Mouse (Mus musculus) large intestine, adult 2 months (tissue): Measurements from ENCODE around the gene Naip5. TPM values are rescaled to one million over a fixed set of nuclear protein-coding genes. Genes with fewer than 3 reads are reported as not detected.
"Not testable (repeated sequence)": the region's sequence is repeated elsewhere in the genome, so short reads cannot be mapped to it uniquely, and the experiment has no call there.

Experiments
- DNase-seq: peaks from one replicate; pipeline ENCODE4 v3.0.0-alpha.2; 2012; ENCODE audit warnings: low read depth, low spot score
- WGBS: fragments of 180-500 bp; shearing (Covaris S2); methylation state at CpG from one replicate; pipeline ENCODE4 v1.1.7; 2018; 5-methylcytosine and 5-hydroxymethylcytosine counted together
- polyA plus RNA-seq: library from polyadenylated mRNA; depleted of rRNA; stranded (reverse); fragments of >200 nt; gene quantifications from 2 replicates; pipeline ENCODE4 v1.2.3, GENCODE M21; 2012; rRNA removed

Gene Naip5
- polyA plus RNA-seq: 38.8 and 59.2 TPM in 2 replicates

DNA sequence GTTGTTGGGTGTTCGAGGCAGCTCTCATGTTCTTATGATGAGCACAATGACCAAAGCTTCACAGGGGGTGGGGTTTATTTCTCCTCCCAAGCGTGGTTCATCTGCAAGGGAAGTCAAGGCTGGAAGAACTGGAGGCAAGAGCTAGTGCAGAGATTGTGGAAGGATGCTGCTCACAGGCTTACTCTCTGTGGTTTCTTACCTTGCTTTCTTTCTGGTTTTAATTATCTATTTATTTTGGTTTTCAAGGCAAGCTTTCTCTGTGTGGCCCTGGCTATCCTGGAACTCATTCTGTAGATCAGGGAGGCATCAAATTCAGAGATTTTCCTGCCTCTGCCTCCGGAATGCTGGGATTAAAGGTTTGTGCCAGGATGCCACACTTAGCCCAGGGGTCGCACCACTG lies at the start of gene Naip5:
Gene Naip5 (minus strand): TSS at position 101 of the 400 bp plus-strand sequence.
- 76% methylated on average over 4 of the region's 4 CpGs for WGBS
- DNase-seq: not testable (repeated sequence)

DNA sequence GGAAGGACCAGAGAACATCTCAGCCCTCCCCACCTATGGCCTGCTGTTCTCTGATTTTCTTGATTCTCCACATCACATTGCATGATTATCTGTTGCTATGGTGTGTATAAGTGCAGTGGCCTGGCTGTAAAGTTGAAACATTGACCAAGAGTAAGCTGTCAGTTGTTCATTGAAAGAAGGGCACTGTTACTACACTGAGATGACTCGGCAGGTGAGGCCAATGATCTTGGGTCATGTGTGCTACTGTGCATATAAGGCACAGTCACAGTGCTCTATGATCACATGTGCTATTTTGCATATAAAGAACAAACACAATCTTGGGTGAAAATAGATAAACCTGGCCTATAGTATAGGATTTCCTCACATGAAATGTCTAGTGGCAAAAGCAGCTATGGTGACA lies 38.5 kb upstream of the Naip5 start:
- 37% methylated on average over 1 of the region's 1 CpGs for WGBS
- no peak for DNase-seq

DNA sequence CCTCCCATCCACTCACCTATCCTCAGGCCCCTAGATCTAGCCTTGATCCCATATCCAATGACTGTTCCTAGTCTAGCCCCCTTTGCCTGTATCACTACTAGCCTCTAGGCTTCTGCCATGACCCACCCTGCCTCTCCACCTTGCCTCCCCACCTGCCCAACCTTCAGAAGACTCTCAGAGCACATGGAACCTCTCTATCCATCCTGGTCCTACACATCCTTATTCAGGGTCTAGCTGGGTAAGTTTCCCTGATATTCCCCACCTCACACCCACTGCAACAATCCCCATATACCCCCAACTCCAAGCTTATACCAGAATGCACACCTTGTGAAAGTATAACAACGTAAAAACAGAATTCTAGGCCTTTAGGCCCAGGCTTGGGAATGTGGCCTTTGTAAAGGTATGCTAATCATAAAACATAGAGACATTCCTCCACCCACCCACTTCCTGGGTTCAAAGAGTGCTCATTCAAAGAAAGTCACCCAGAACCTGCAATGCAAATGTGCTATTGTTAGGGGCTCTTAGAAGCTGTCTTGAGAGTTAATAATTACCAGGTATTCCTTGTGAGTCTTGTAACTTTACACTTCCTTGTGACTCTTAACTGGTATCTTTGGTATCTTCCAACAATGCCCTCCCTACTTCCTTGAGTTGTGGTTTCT lies 25.5 kb upstream of the Naip5 start:
- not testable (repeated sequence) for DNase-seq
- no CpG with 5 or more reads among the region's 1 CpGs for WGBS

DNA sequence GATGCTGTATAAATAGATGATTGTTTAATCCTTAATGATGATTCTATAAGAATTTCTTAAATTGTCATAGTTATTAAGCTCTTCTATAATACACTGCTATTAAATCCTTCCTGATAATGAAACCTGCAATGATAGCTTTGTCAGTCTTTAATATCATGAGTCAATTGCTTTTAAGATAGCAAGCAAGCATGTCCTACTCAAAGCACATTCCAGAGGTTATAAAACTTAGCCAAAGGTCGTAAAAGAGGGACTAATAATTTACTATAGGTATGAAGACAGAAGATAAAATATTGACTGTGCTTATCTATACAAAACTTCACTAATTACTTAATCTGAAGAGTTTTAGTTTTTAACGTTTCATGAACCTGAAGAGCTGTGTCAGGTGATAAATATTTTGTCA lies 10.9 kb upstream of the Naip5 start:
- not testable (repeated sequence) for DNase-seq
- 17% methylated on average over 2 of the region's 2 CpGs for WGBS

DNA sequence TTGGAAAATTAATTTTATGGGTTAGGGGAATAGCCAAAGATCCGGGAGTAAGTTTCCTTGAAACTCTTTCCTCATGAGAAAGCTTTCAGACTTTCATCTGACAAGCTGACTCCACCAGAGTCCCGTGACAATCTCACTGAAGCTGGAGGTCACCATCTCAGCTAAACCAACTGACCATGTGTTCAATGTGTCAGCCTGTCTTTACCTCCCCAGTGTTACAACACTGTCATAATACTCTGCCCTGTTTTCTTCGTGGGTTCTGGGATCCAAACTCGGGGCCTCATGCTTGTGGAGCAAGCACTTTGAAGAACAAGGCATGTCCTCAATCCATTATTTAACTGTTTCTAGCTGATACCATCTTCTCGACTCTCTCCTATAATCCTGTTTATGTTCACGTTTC lies 9.8 kb upstream of the Naip5 start:
- WGBS: 52% methylated on average over 6 of the region's 6 CpGs
- not testable (repeated sequence) for DNase-seq

DNA sequence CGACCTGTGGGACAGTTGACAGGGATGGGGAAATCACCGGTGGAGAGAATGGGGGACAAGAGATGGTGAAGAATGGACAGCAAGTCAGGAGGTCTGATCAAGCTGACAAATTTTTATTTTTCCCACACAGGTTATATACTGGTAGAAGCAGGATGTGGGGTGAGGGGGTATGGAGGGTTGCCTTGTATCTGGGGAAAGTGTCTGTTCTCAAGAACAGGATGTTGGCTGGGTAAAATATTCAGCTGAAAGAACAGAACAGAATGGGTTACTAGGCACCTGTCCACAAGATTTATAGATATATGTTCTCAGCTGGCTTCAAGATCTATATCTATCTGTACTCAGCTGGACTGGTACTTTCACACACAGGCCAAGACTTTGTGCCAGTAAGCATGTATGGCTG lies 5.8 kb upstream of the Naip5 start:
- 79% methylated on average over 2 of the region's 2 CpGs for WGBS
- not testable (repeated sequence) for DNase-seq

DNA sequence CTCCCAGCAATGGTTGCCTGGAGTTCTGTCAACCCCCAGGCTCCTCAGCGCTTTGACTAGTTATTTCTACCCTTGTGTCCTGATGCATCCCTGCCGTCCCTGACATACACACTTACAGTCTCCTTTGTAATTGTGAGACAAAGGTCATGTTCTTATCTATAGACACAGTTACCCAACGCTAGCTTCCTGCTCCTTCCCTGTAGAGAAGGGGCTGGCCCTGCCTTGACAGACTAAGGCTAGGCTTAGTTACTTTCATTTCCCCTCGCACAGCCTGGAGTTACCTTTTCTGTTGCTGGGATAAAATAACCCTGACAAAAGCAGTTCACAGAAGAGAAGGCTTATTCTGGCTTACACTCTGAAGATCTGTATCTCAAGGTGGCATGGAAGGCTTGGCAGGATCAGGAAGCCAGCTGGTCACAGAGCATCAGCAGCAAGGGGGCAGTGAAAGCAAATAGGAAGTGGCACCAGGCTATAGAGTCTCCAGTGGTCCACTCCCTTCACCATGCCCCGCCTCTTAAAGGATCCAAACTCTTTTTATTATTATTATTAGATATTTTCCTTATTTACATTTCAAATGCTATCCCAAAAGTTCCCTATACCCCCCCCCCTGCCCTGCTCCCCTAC lies 885 bp upstream of the Naip5 start:
- peak; percentile 38 for DNase-seq
- 18% methylated on average over 5 of the region's 5 CpGs for WGBS

DNA sequence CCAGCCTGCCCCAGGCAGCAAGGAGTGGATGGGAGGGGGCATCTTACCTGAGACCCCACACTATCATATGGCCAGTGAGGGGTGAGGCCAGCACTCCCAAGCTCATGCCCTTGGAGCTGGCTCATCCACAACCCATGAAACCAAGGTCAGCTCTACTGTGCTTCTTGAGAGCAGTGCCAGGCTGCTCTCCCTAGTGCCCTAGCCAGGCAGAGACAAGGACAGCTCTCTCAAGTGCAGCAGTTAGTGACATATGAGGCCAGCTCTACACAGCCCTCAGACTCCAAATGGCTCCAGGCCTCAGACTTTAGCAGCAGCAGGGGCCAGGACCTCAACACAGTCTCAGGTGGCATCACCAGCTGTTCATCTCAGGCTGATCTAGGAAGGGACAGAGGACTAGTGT lies 2.4 kb downstream of the Naip5 start:
- no peak for DNase-seq

DNA sequence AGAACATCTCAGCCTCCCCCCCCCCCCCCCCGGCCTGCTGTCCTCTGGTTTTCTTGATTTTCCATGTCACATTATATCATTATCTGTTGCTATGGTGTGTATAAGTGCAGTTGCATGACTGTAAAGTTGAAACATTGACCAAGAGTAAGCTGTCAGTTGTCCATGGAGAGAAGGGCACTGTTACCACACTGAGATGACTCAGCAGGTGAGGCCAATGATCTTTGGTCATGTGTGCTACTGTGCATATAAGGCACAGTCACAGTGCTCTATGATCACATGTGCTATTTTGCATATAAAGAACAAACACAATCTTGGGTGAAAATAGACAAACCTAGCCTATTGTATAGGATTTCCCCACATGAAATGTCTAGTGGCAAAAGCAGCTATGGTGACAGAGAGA lies 32.4 kb downstream of the Naip5 start:
- not testable (repeated sequence) for DNase-seq
- 65% methylated on average over 1 of the region's 1 CpGs for WGBS

DNA sequence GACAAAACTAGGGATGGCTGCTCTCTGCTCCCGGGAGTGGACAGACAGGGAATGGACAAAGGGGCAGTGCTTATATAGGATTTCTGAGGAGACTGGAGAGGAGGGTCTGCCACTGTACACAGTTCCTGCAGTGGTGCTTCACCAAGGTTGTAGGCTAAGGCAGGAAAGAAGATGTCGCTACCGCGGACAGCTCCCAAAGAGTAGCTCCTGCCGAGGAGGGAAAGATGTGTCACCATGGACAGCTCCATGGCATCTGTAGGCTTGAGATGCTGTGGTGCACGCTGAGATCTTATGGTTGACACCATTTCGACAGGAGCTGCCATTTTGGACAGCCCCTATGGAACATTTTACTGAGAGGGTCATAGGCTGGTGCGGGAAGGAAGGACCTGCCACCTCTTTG lies 35.6 kb downstream of the Naip5 start:
- 21% methylated on average over 8 of the region's 8 CpGs for WGBS
- DNase-seq: no peak

DNA sequence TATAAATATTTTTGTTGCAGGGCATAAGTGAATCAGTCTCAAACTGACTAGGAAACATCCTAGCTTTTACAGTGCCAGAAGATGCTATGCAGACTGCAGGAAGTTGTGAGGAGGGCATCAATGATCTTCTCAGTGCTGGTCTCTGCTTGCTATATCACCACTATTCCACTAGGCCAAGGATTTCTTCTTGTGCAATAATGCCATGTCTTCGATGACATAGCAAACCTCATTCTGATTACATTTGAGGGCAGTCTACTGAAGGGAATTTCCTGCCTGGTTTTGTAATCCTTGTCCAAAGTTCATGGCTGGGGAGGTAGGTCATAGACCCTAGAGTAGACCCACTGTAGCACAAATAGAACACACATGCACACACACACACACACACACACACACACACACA lies 42.8 kb downstream of the Naip5 start:
- no peak for DNase-seq
- 38% methylated on average over 1 of the region's 1 CpGs for WGBS

DNA sequence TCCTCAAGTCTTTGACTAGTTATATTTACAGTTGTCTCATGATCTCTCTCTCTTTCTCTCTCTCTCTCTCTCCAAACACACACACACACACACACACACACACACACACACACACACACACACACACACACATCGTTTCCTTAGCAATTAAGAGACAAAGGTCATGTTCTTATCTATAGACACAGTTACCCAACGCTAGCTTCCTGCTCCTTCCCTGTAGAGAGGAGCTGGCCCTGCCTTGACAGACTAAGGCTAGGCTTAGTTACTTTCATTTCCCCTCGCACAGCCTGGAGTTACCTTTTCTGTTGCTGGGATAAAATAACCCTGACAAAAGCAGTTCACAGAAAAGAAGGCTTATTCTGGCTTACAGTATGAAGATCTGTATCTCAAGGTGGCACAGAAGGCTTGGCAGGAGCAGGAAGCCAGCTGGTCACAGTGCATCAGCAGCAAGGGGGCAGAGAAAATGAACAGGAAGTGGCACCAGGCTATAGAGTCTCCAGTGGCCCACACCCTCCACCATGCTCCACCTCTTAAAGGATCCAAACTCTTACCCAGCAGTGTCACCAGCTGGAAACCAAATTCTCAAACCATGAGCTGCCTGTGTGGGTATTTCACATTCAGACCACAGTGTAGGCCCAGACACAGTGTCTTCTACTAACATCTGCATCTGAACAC lies 44.3 kb downstream of the Naip5 start, which contains the start of gene Naip2:
Gene Naip2 (minus strand): TSS at position 434 of the 675 bp plus-strand sequence.
- 2% methylated on average over 3 of the region's 3 CpGs for WGBS
- DNase-seq: peak; percentile 62

DNA sequence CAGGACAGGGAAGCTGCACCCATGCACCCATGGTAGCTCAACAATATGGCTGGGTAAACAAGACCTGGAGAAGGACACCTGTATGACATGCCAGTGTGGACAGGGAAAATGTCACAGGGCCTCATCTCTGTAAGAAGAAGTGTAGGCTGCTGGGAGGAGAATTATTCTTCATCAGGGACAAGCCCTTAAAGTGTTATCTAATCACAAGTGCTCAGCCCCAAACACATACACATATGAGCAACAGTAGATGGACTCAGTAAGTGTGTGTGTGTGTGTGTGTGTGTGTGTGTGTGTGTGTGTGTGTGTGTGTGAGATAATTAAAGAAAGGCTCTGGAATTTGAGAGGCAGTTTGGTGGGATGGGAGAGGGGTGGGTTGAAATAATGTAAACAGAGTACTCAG lies 45.3 kb downstream of the Naip5 start:
- no peak for DNase-seq

DNA sequence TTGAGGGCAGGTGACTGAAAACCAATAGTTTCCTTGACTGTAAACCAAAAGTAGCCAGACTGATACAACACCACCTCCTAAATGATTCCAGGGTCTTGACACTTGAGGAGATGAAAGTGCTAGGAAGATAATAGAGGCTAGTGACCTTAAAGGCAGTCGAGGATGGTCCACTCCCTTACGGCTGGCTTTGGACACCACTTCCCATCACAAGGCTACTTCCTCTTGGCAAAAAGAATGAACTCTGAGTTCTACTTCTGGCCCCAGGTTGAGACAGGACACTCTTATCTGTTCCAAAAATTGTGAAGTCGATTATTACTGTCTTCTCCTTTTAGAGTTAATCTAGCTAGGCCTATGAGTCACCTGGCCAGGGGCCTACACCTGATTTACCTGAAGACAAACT lies 50.7 kb downstream of the Naip5 start:
- WGBS: 72% methylated on average over 3 of the region's 3 CpGs
- DNase-seq: no peak

DNA sequence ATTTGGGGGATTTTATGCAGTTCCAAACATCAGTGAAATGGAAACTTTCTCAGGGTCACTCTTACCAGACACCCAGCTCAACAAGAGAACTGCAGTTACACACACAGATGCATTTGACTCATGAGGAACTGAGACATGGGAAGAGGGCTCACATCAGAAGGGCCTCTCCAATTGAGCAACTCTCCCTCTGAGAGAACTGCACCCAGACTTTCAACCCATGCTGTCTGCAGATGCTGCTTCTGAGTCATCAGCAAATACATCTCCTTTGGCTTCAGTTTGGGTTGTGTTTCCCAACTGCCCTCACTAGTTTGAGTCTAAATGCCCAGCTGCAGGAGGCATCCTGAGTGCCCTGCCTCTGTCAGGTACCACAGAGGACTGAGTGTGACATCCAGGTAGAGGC lies 63.0 kb downstream of the Naip5 start:
- not testable (repeated sequence) for DNase-seq

DNA sequence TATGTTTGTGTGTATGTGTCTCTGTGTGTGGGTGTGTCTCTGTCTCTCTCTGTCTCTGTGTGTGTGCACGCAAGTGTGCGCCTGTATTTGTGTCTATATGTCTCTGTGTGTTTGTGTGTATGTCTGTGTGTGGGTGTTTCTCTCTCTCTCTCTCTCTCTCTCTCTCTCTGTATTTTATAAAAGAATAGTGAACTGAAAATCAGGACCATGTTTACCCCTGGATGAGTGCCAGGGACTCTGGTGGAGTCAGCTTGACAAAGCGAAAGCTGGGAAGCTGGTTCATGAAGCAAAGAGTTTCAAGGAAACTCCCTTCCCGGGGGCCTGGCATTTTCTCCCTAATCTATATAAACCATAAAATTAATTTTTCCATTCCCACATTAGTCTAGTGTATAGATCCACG lies 71.8 kb downstream of the Naip5 start:
- WGBS: 26% methylated on average over 4 of the region's 5 CpGs
- peak; percentile 13 for DNase-seq

DNA sequence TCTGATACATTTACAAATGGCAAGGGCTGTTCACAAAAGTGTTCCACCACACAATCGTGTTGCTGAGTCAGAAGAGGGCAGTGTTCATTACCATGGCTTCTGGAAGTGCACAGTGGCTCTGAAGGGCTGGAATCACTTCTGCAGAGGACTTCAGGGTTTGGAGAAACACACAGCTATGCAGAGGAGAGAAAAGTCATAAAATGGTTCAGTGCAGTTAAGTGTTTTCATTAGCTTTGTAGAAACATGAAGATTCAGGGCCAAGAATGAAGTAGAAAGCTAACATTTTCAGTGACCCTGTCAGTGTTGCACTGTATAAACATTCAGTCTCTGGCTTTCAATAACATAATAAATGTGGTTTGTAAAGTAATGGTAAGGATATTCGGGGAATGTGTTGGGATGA lies 79.7 kb downstream of the Naip5 start:
- WGBS: 62% methylated on average over 2 of the region's 2 CpGs
- not testable (repeated sequence) for DNase-seq

DNA sequence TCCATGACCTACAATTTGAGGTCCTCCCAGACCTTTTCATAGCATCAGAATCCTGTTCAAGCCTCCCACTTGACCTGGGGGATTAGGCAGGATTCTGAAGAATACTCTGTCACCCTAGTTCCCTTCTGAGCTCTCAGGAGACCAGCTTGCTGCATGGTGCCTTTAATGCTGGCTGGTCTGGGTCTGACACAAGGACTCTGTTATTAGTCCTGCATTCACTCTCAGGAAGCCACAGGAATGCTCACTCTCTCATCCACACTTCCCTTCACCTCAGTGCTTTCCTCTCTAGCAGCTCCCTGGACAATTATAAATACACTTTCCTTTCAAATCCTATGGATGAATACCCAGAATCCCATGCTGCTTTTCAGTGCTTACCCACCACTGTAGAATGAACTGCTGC lies 83.7 kb downstream of the Naip5 start:
- DNase-seq: not testable (repeated sequence)
